Mouse (Mus musculus) right cerebral cortex, postnatal 25 days (tissue): ENCODE data around the gene Scrg1.
"Not testable (repeated sequence)": the region's sequence is repeated elsewhere in the genome, so short reads cannot be mapped to it uniquely, and the experiment has no call there.

Experiments
- DNase-seq: peaks from one replicate; pipeline ENCODE4 v3.0.0; 2022

The Scrg1 gene

DNA sequence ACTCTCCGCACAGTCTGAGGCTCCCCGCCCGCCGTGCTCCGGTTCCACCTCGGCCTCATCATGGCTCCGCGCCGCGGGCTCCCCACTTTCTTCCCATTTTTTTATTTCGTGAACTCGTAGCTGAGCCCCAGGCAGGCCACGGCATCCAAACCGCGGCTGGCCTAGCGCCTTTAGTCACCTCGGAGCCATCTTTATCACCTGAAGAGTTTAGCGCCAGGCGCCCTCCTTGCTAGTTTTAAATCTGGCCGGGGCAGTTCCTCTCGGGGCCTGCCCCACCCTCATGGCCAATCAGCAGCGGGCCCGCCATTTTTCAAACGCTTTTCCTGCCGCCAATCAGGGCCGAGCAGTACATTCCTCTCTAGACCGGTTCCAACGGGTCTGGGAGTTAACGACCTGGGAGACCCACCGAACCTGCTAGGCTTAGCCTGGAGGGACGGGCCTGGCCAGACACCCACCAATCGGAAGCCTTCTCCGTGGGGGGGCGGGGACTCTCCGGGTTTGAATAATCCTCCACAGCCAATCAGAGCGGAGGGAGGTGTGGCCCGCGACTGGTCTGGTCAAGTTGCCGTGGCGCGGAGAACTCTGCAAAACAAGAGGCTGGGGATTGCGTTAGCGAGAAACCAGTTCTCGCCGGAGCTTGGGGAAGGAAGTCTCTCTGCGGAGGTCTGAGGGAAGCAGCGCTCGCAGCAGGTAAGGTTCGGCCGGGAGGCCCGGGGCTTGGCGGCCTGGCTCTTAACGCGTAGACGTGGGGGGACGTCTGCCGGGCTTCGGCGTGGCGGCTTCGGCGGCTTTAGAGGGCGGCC lies 55.8 kb downstream of the Scrg1 start, which contains the start of gene Hmgb2:
Gene Hmgb2 (plus strand): TSS at position 592 of the 803 bp plus-strand sequence.
- DNase-seq, result peak; percentile 99

DNA sequence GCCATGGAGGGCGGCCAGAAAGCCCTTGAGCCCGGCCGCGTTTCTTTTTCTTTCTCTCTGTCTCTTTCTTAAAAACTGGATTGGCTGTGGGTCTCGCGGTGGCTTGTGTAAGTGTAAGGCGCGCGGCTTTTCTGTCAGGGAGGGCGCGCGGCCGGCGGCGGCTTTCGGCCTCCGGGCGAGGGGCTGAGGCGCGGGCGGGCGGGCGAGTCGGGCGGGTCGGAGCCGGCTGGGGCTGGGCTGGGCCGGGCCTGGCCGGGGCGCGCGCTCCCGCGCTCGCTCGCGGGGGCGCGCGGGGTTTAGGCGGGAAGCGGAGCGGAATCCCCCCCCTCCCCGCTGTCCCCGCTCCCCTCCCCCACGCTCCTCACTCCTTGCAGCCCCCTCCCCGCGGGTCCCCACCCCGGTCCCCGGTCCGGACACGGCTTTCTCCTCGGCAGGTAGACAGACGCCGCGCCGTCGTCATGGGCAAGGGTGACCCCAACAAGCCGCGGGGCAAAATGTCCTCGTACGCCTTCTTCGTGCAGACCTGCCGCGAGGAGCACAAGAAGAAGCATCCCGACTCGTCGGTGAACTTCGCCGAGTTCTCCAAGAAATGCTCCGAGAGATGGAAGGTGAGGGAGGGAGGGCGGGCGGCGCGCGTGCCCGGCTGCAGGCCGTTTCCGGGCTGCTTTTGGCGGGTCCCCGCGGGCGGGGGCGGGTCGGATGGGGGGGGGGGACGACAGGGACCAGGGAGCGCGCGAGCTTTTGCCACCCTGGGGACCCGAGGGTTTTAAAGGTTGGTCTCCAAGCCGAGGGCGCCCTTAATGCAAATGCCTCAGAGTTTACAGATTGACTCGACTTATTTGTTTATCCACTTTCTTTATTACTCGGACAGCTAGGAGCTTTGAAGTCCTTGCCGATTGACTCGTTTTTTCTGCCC lies 56.7 kb downstream of the Scrg1 start:
- DNase-seq, result no peak

DNA sequence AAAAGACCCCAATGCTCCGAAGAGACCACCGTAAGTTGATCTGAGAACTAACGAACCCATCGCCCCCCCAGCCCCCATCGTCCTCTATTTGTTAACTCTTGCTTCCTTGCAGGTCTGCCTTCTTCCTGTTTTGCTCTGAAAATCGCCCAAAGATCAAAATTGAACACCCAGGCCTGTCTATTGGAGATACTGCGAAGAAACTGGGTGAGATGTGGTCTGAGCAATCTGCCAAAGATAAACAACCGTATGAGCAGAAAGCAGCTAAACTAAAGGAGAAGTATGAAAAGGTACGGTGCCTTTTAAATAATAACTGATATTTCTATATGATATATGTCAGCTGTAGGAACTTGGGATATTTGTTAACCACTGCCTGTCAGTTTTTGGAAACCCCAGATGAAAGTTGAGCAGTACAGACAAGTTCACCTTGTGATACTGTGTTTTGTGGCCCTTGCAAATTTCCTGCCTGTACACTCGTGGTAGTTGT lies 57.5 kb downstream of the Scrg1 start:
- DNase-seq, result not testable (repeated sequence)

DNA sequence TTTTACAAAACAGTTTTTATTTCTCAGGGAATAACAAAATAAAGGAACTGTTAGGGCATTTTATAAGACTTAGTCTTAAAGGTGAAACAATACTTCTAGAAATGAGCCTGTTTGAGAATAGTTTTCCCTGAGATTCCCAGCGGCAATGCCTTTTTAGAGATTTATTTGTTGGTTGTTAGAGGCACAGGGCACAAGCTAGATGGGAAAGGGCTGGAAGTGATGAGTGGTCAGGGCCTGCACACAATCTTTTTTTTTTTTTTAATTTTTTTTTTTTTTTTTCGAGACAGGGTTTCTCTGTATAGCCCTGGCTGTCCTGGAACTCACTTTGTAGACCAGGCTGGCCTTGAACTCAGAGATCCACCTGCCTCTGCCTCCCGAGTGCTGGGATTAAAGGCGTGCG lies 61.0 kb downstream of the Scrg1 start:
- DNase-seq, result not testable (repeated sequence)

DNA sequence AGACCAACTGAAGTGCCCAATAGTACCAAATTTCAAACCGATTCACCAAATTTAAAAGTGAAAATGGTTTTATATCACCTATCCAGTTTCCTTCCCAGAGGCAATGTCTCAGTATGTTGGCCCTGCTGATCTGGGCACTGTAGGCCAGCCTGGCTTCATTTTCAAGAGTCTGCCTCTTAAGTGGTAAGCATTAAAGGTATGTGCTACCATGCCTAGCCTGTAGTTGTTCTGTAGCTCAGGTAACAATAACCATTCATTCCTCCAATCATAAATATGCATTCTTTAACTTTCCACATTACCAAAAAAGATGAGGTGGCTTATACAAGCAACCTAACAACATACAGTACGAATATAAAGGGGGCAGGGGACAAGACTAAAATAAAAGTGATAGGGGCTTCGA lies 62.0 kb downstream of the Scrg1 start:
- DNase-seq, result no peak

DNA sequence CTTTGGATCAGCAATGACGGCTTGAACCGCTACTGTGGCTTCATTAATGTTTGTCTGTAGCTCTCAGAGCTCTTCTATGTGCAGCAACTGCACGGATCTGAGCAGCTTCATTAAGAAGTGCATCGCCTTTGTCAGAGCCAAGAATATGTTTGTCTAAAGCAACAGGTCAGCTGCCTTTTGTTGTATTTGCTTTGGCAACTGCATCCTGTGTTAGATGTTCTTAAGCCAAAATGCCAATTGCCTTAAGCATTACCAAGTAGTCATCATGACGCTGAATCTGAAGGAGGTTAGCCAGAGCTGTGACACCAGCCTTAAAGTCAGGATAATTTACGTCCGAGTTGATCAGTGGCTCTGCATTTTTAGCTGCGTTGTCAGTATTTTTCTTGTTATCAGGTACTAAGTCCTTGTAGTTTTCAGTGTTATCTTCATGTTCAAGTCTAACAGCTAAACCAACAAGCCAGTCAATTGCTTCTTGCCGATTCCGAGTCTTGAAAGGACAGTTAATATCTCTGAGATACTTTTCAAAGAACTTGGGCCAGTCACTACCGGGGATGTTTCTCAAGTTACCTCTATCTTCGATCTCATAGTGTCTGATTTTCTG lies 64.6 kb downstream of the Scrg1 start:
- DNase-seq, result no peak
